Mouse (Mus musculus) left cerebral cortex, postnatal 10 days (tissue): ENCODE measurements around the gene Tmed11. TPM values are rescaled to one million over a fixed set of nuclear protein-coding genes. Genes with fewer than 3 reads are reported as not detected.

Experiments used
- total RNA-seq, 2 experiments: library from RNA; stranded (reverse); gene quantifications; 2 replicates each; pipeline ENCODE4 v1.2.3; 2021

Gene Tmed11
- total RNA-seq, 2 experiments from 2014 or later, result not detected

Other genes with a start within 250 kb of the Tmed11 start
- 100 to 1,000 TPM; 381 to 412 TPM for gene Cplx1, start 245.3 kb downstream of the Tmed11 start, total RNA-seq
- gene Gak, start 165.6 kb downstream of the Tmed11 start, total RNA-seq, result 10 to 100 TPM; 88.2 to 97.3 TPM
- gene Tmem175, start 165.6 kb downstream of the Tmed11 start, total RNA-seq, result 10 to 100 TPM; 36.9 to 38.7 TPM
- 1 to 10 TPM; 6.7 to 8.2 TPM for gene Idua, start 135.0 kb downstream of the Tmed11 start, total RNA-seq
- 10 to 100 TPM; 52.6 to 54.6 TPM for gene Dgkq, start 125.7 kb downstream of the Tmed11 start, total RNA-seq
- 1 to 10 TPM; 2.6 to 2.8 TPM for gene Slc26a1, start 119.8 kb downstream of the Tmed11 start, total RNA-seq
- gene Fgfrl1, start 103.0 kb downstream of the Tmed11 start, total RNA-seq, result 10 to 100 TPM; 12.5 to 16.2 TPM
- not detected for gene Rnf212, start 20.4 kb downstream of the Tmed11 start, total RNA-seq
- gene Vmn2r8, start 13.5 kb upstream of the Tmed11 start, total RNA-seq, result not detected
- not detected for gene Vmn2r9, start 57.2 kb upstream of the Tmed11 start, total RNA-seq
- not detected for gene Vmn2r10, start 211.2 kb upstream of the Tmed11 start, total RNA-seq